Mouse (Mus musculus) urinary bladder, postnatal 36 days (tissue): ENCODE data around the gene Pcp2.

ENCODE experiments used
- DNase-seq, 2 experiments: peaks; one replicate each; pipeline ENCODE4 v3.0.0; 2022; ENCODE audit warnings: low spot score in 2 of 2, mixed read lengths in 1 of 2

Gene Pcp2

GRCm38 (mm10) chr8:3625445-3625844, at the start of gene Pcp2:
Gene Pcp2, minus strand, starts transcription at chr8:3625545.
- no peak for DNase-seq

- no peak for DNase-seq
Observed at GRCm38 (mm10) chr8:3674671-3675070, 49.3 kb upstream of the Pcp2 start.

GRCm38 (mm10) chr8:3671980-3672491, 46.7 kb upstream of the Pcp2 start, which contains the start of gene Fcor:
Gene Fcor, minus strand, starts transcription at chr8:3672362.
- peak; percentile 75 to 83 for DNase-seq

- no peak for DNase-seq
Observed at GRCm38 (mm10) chr8:3670388-3670787, 45.0 kb upstream of the Pcp2 start.

GRCm38 (mm10) chr8:3665507-3665906, 40.2 kb upstream of the Pcp2 start, which contains the start of gene Mcemp1:
Gene Mcemp1, plus strand, starts transcription at chr8:3665754.
- no peak for DNase-seq

- DNase-seq: no peak
Observed at GRCm38 (mm10) chr8:3664405-3664804, 39.1 kb upstream of the Pcp2 start.

GRCm38 (mm10) chr8:3660889-3661288, 35.5 kb upstream of the Pcp2 start:
- DNase-seq: no peak

- no peak for DNase-seq
Observed at GRCm38 (mm10) chr8:3656725-3657381, 31.5 kb upstream of the Pcp2 start.

- DNase-seq: peak in 1 of 2 experiments; percentile 47
Observed at GRCm38 (mm10) chr8:3655526-3655925, 30.2 kb upstream of the Pcp2 start, which contains the start of gene Retn. Gene Retn, plus strand, starts transcription at chr8:3655770.

- DNase-seq: no peak
Observed at GRCm38 (mm10) chr8:3654726-3655508, 29.6 kb upstream of the Pcp2 start.

GRCm38 (mm10) chr8:3652845-3653244, 27.5 kb upstream of the Pcp2 start:
- no peak for DNase-seq

GRCm38 (mm10) chr8:3648990-3649389, 23.6 kb upstream of the Pcp2 start:
- DNase-seq: no peak

GRCm38 (mm10) chr8:3648268-3648667, 22.9 kb upstream of the Pcp2 start:
- no peak for DNase-seq

GRCm38 (mm10) chr8:3647561-3647960, 22.2 kb upstream of the Pcp2 start:
- DNase-seq: no peak

- DNase-seq: no peak
Observed at GRCm38 (mm10) chr8:3646824-3647531, 21.6 kb upstream of the Pcp2 start.

GRCm38 (mm10) chr8:3645804-3646203, 20.5 kb upstream of the Pcp2 start:
- DNase-seq: peak; percentile 29 to 77

- no peak for DNase-seq
Observed at GRCm38 (mm10) chr8:3631478-3631875, 6.1 kb upstream of the Pcp2 start.

- DNase-seq: peak; percentile 68 to 84
Observed at GRCm38 (mm10) chr8:3630647-3631477, 5.5 kb upstream of the Pcp2 start, which contains the start of gene Stxbp2. Gene Stxbp2, plus strand, starts transcription at chr8:3630955.

- no peak for DNase-seq
Observed at GRCm38 (mm10) chr8:3628014-3628413, 2.7 kb upstream of the Pcp2 start.

- no peak for DNase-seq
Observed at GRCm38 (mm10) chr8:3626971-3627370, 1.6 kb upstream of the Pcp2 start.

GRCm38 (mm10) chr8:3622119-3622518, 3.2 kb downstream of the Pcp2 start:
- no peak for DNase-seq
